Mouse (Mus musculus) frontal cortex, adult 2 months (tissue): ENCODE measurements around the gene Vps13c. TPM values are rescaled to one million over a fixed set of nuclear protein-coding genes. Genes with fewer than 3 reads are reported as not detected.

Experiments used
- DNase-seq, 2 experiments: peaks; one replicate each; pipeline ENCODE4 v3.0.0; 2022; ENCODE audit warnings: low spot score in 1 of 2; ENCODE audit errors: extremely low spot score in 1 of 2
- polyA plus RNA-seq: library from polyadenylated mRNA; depleted of rRNA; stranded (reverse); fragments of >200 nt; gene quantifications from 2 replicates; pipeline ENCODE4 v1.2.3, GENCODE M21; 2012

Gene Vps13c
- polyA plus RNA-seq, 1 experiment = 41.8 TPM

- peak in 1 of 2 experiments; percentile 59 for DNase-seq
These were observed 35.1 kb downstream of the Vps13c start for GRCm38 (mm10) chr9:67875337-67875736.

DNA sequence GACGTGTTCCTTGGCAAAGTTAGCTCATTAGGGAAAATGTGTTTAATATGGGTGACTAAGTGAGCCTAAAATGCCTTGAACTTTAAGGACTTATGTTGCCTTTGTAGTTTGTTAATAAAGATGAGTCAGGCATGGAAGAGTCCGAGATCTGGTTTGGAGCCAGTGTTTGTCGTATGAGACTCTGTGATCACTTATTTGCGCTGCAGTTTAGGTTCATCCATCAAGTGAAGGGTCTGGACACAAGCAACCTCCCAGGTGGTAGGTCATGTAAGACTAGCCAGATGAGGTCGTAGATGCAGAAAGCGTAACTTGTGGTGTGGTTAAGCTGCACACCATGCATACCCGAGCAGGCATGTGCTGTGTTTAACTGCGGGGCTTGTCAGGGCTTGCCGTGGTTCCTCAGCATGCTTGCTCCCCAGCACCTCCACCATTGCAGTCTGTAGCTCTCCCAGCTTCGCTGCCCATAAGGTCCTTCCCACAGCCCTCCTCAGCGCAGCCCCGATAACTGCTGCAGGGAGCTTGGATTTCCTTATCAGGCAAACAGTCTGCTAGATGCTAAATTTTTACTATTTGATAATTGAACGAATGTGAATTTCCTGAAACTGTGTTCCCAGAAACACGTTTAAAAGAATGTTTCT, 37.0 kb downstream of the Vps13c start:
- DNase-seq = no peak

GRCm38 (mm10) chr9:67878197-67878769, 38.1 kb downstream of the Vps13c start:
- no peak for DNase-seq

GRCm38 (mm10) chr9:67883349-67883984, 43.3 kb downstream of the Vps13c start:
- no peak for DNase-seq

- DNase-seq = no peak
These were observed 43.9 kb downstream of the Vps13c start for GRCm38 (mm10) chr9:67884095-67884494.

- DNase-seq = no peak
These were observed 47.0 kb downstream of the Vps13c start for GRCm38 (mm10) chr9:67886981-67887720.

DNA sequence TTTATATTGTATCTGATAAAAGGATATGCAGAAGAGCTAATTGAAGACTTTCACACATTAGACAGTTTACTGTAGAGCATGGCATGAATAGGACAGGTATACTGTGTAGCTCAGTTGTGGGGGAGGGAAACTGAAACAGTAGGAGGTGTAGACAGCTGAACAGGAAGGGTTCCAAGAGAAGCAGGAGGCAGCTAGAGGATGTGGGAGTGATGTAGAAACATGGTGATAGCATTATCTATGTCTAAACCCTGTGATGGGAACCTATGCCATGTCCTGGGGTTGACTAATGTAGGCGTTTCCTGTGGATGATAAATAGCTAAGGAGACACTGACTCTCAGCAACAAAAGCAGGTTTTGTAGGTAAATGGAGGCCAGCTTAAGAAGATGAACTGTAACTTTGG, 53.3 kb downstream of the Vps13c start:
- DNase-seq = peak in 1 of 2 experiments; percentile 29

DNA sequence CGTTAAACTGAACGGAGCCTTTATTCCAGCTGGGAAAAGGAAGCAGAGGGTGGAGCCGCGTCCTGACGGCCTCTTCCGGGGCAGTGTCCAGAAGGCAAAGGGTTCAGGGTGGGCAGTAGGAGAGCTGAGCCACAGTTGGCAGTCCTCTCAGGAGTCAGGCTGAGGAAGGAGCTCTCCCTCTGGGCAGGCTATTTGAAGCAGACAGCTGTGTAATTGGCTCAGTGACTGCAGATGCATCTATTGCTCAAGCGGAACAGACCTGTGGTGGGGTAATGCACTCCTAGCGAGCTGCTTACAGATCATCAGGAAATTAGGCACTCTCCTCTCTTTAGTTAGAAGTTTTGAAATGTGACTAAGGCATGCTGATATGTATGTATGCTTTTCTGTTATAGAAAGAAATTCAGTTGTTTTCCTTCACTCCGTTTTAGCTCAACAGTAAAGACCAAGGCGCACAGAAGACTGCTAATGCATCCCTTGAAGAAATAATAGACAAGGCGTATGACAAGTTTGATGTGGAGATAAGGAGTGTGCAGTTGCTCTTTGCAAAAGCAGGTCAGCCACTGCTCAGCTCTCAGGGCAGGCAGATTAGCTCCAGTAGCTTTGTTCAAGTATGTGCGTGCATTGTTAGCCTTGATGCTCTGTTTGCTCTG, 56.6 kb downstream of the Vps13c start:
- no peak for DNase-seq

- DNase-seq = no peak
These were observed 60.2 kb downstream of the Vps13c start for GRCm38 (mm10) chr9:67900398-67900797.

DNA sequence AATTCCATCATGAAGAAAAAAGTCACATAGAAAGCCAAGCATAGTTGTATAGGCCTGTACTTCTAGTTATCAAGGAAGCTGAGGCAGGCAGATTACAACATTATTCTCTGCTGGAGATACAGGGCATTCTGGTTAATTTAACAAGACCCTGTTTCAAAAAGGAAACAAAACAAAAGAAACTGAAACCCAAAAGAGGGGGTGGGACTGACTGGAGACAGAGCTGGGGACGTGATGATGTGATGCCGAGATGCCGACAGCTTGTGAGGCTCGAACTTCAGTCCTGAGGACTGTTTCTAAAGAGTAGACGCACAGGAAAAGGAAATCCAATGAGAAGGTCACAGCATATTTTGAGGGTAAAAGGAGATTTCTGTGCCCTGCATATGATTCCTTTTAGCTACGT, 64.2 kb downstream of the Vps13c start:
- no peak for DNase-seq

GRCm38 (mm10) chr9:67905541-67905940, 65.3 kb downstream of the Vps13c start:
- DNase-seq = no peak

DNA sequence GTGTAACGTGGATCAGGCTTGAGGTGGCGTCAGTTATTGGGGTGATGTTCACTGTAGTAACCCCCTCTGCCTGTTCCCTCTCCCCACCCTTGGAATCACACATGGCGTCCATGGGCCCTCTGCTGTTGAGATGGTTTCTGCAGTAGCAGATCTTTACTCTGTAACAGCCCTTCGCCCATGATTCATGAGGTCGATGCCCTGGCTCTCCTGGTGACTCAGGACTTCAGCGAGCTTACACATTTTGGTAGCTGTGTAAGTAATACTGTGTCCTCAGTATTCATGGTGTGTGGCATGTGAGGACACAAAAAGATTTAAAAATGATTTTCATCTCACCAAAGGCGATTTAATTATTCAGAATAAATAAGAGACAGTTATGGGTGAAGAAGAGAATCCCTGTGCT, 74.5 kb downstream of the Vps13c start:
- DNase-seq = no peak

- DNase-seq = no peak
These were observed 82.2 kb downstream of the Vps13c start for GRCm38 (mm10) chr9:67922350-67922749.

- no peak for DNase-seq
These were observed 90.4 kb downstream of the Vps13c start for GRCm38 (mm10) chr9:67930629-67931028.

DNA sequence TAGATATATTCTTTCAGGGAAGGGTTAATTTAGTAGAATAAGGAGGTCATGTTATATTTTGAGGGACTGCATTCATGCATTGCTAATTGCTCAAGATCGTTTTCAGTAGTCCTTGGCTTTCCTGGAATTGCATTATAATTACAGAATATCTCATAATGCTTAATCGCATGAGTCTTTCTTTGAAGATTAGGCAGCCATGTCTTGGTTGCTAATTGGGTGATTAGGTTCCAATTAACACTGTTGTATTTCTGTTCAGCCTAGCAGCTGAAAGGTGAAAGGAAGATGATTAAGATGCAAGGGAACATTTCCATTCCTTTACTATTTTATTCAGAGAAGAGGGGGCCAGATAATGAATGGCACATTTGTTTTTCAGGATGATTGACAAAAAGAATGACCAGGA, 97.1 kb downstream of the Vps13c start:
- no peak for DNase-seq

- no peak for DNase-seq
These were observed 115.3 kb downstream of the Vps13c start for GRCm38 (mm10) chr9:67955466-67956010.

DNA sequence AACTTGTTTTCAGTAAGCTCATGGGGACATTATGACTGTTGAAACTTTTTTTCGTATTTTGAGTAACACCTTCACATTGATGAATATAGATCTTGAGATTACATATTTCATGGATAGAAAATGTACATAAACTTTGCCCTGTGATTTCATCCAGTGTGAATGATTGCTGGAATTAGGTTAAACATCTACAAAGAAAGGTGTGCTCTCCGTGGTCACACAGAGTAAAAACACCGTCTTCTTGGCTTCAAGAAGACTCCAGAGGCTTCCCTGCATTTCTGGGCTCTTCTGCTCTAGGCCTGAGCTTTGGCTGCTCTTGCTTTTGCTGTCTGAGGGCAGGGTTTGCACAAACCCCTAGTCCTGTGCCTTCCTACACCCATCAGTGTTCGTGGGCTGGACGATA, 121.8 kb downstream of the Vps13c start:
- DNase-seq = no peak

DNA sequence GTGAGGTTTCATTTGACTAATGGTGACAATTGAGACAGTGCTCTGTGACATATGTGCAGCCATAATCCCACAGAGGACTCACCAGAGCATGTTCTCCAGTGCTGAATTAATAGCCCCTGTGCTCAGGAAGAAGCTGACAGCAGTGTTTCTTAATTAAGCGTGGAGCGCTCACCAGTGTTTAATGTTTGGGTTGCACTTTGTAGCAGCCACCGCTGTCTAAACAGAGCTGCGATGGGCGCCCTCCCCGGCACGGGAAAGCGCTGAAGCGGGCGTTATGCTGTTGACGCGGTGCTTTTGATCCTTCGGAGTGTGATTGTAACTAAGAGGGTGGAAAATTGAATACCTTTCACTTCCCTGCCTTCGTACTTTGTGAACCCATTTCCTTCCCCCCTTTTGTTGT, 125.7 kb downstream of the Vps13c start:
- DNase-seq = no peak

GRCm38 (mm10) chr9:67967011-67967410, 126.8 kb downstream of the Vps13c start:
- DNase-seq = no peak

DNA sequence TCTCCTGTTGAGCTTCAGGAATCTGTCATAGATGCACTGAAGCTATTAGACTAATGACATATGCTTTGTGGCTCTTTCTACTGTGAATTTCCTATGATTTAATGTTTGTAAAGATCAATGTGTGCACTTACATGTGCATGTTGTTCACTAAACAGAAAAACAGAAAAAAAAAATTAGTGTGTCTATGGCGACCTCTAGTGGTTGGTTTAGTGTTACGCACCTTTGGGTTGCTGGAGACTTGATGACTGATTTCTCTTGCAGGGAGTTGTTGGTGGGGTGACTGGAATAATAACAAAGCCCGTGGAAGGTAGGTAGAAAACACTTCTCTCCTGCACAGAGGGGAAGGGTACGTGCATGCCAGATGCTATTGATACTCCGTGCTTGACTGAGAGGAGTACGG, 133.3 kb downstream of the Vps13c start:
- peak in 1 of 2 experiments; percentile 62 for DNase-seq

- no peak for DNase-seq
These were observed 135.3 kb downstream of the Vps13c start for GRCm38 (mm10) chr9:67975491-67975890.
